Mouse (Mus musculus): ENCODE measurements at regions not wholly inside any gene's neighbourhood (a gene's known extent, or its start where the extent isn't known, plus 50 kb on each side); places are given as distances from the start of the nearest gene placed in this dataset.

DNA sequence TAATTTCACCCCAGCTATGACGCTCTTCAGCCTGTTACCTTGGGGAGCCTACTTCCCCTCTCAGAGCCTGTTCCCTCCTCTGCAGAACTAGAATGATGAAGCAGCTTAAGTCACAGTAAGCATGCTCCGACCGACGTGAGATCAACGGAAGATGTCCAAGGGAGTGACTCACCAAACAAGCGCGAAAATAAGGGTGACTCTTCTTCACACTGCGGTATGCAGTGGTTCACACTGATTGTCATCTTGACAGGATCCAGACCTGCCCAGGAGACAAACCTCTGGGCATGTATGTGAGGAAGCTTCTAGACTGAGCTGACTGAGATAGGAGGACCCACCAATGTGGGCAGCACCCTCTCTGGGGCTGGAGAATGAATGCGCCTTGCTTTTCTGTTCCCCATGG lies 116.3 kb upstream of the Tpm1 start:
- peak; percentile 75 for DNase-seq (ENCODE audit: low spot score)

DNA sequence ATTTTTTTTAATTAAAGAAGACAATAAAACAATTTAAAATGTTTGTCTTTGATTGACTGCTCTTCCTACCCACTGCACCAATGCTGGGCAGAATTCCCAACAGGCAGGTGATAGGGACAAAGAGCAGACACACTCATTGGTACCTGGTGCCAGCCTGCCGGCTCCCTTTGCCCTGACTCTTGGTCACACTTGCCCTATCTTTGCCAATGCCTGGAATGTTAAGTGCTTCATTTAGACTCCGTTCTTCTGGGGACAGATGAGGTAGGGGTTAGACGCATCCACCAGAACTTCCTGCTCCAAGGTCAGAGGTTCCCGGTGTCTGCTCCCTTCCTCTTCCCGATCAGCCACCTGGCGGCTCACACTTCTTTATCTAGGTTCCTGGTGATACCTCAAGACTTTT lies 114.5 kb upstream of the Tpm1 start:
- no peak for DNase-seq (ENCODE audit: low spot score)

DNA sequence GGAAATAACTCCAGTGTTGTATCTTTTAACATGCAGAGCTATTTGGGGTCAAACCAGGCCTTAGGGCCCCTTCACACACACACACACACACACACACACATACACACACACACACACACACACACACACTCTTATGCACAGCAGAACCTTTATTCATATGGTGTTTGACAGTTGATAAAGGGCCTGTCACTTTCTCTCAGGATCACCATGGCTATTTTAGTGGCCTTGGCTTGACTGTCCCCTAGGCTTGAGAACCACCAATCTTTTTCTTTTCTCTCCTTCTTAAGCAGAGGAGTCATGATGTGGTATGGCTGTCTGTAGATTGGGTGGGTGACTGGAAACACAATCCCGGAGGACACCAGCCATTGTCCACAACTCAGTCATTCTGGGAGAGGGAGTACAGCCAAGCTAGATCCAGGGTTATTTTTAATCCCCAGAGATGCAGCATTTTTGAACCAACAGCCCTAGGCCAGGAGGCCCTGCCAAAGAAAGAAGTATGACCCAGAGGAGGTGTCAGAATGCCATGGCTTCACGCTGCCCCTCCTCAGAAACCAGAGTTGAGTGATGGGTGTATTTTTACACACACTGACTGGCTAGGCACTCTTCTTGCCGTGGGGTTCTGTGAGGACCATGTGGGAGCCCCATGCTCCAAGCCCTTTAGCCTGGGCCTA lies 111.7 kb upstream of the Tpm1 start:
- DNase-seq (ENCODE audit: low spot score) = no peak

DNA sequence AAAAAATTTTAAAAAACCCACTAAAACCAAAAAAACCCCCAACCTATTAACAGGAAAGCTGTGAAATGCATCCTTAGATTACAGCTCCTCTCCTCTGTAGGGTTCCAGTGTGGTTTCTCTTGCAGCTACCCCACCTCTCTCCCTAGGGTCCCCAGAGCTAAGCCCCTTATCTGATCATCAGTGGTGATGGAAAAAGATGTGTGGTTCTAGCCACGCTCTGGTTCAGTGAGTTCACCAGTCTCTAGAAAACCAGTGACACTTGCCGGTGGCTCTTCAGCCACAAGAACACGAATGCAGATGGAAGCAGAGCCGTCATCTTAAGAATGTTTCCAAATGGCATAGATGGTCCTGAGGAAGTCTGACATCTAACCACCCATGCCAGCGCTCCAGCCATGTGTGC lies 111.1 kb upstream of the Tpm1 start:
- no peak for DNase-seq (ENCODE audit: low spot score)

DNA sequence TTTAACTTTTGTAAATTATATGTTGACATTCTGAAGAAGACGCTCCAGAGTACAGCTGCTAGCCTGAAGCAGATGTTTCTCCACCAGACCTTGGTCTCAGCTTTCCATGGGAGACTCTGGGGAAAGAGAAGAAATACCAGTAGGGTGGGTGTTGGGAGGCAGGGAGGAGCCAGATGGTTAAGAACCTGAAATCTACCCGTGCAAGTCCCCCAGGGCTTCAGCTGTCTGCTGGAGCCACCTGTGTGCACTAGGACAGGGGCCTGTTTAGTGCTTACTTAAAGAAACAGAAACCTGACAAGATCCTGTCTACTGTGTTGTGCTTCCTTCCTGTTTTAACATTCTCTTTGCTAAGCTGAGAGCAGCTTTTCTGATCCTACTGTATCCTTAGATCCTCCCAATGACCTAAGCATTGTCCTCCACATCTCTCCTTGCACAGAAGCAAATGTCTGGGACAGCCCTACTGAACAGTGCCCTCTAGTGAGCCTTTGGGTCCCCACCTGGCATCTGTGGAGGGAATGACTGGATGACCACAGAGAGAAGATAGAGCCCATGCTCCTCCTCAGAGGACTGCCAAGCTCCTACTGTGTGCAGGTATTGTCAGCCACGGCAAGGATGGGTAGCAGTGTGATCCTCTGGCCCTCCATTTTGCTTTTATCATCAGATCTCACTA lies 107.5 kb upstream of the Tpm1 start:
- peak; percentile 65 for DNase-seq (ENCODE audit: low spot score)

DNA sequence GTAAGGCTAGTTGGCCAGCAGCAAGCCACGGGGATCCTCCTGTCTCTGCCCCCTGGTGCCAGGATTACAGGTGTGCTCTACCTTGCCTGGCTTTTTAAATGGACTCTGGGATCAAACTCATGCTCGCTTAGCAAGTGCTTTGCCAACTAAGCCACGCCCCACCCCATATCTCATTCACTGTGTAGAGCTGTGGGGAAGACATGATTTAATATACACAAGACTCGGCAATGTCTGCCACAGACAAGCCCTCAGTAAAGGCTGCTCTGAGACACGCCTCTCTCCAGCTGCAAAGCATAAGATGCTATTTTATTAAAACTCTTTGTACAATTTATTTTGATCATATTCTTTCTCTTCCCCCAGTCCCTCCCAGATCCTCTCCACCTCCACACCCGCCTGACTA lies 104.9 kb upstream of the Tpm1 start:
- DNase-seq (ENCODE audit: low spot score) = no peak

DNA sequence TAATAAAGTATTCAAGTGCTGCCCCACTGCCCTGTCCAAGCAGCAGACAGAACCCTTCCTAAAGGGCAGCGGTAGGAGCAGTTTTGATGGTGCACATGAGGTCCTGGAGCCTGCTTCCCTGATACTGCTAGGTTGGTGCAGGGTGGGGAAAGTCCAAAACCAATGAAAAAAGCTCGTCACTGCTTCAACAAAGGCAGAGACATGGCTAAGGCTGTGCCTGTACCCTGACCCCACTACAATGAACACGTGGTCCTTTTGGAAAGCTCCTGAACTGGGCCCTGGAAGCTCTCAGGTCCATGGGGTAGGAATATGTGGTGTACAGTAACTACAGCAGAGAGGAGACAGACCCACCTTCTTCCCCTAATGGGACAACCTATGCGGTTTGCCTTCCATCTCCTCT lies 104.1 kb upstream of the Tpm1 start:
- DNase-seq (ENCODE audit: low spot score) = no peak

DNA sequence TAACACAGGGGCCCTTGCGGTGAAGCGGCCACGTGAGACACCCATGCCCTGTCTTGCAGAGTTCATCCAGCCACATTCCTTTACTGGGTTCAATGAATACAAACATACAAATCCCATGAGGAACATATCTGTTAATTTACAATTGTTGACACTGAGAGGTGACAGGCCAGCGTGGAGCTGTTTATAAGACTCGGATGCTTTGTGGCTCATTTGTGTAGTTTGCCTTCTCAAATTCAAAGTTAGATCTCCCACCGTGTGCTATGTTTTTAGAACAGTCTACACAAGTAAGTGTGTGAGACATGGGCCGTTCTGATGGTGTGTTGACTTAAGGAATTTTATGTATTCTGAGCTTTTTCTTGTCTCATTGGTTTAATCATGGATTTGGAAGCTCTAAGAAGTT lies 98.5 kb upstream of the Tpm1 start:
- DNase-seq (ENCODE audit: low spot score) = no peak

DNA sequence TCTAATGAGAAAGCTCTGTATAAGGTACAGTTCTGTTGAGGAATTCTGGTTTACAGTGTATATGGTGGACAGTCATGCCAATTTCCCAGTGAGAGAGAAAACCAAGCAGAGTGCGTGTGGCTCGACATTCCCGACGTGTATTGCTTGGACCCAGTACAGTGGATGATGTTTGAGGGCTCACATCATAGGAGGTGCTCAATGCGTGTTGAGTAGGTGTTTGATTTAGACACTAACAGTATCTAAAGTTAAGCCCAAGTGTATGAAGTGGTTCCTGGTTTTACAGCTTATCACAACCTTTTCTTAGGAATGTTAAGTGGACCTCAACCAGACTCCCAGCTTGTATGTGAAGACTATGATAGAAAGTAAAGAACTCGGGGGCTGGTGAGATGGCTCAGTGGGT lies 96.2 kb upstream of the Tpm1 start:
- no peak for DNase-seq (ENCODE audit: low spot score)

DNA sequence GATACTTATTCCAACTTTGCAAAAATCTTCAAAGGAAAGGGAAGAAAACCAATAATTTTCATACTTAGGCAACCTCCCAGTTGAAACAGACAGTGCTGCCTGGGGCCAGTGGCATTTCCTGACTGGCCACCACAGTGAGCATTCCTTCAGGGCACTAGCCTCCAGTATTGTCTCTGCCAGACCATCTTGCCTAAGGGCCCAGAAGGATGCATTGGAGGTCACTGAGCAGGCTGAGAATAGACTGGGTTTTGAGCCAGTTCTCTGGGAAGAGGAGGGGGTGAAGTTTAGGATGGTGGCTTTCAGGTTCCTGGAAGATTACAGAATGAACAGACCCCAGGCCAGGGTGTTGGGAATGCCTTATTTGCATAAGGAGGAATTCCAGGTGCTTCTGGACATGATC lies 95.3 kb upstream of the Tpm1 start:
- no peak for DNase-seq (ENCODE audit: low spot score)

DNA sequence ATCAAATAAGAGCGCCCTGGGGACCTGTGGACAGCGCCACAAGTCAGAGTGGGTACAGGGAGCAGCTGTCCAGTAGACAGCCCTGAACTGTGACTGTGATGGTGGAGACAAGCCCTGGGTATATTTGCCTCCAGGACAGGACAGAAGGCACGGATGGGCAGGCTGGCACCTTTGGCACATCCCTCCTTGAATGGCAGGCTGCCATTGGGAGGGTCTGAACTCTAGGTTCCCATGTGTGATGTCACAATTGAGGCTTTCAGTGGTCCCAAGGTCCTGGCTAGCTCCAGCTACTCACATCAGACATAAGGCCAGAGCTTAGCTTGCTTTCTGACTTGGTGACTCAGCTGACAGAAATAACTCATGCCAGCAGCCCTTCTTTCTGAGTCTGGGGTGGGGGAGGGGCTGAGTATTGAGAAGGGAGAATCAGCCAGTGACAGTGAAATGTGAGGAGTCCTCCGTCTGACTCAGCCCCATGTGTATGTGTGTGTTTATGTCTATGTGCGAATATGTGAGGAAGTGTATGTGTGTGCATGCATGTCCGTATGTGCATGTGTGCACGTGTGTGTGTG lies 91.2 kb upstream of the Tpm1 start:
- DNase-seq (ENCODE audit: low spot score) = peak; percentile 77

DNA sequence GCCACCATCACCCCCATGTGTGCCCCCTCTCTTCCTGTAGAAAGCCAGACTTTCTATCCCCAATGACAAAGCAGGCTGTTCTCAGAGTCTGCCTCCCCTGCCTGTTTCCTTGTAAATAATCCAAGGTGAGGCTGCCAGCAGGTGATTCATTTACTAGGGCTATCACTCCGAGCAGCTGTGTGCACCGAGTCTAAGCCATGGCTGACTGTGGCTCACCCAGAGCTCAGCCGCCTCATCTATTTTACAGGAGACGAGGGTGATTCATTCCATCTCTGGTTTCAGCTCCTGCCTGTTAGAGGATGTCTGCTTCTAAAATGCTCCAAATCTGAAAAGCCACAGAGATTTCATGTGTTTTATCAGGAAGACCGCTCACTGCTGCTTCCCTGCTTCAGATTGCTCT lies 88.5 kb upstream of the Tpm1 start:
- DNase-seq (ENCODE audit: low spot score) = peak; percentile 52

DNA sequence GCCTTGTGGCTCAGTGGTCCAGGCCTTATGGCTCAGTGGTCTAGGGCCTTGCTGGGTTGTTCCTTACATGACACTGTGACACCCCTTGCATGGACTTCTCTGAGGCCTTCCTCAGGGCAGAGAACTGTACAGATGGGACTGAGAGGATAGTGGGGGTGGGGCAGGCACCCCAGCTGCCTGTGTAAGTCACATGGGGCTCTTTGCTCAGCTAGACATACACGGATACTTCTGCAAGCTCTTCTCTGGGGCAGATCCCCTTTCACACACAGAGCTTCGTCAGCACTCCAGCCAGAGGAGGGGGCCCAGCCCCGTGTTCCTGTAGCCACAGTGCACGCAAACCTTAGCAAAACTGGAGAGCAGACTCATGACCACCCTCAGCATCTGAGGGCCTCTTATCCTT lies 87.9 kb upstream of the Tpm1 start:
- no peak for DNase-seq (ENCODE audit: low spot score)

DNA sequence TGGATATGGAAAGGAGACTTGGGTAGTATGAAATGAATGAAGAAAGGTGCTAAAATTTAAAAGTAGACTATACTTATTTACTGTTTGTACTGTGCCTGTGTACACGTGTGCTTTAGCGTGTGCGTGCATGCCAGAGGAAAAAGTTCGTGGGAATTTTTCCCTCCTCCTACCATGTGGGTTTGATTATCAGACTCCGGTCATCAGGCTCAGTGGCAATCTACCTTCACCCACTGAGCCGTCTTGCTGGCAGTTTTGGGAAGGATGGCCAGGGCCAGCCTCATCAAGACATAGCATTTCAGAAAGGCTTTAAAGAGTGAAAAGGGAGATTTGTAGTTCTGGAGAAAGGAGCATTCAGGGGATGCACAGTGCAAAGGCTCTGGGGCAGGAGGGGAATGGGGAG lies 87.0 kb upstream of the Tpm1 start:
- DNase-seq (ENCODE audit: low spot score) = no peak

DNA sequence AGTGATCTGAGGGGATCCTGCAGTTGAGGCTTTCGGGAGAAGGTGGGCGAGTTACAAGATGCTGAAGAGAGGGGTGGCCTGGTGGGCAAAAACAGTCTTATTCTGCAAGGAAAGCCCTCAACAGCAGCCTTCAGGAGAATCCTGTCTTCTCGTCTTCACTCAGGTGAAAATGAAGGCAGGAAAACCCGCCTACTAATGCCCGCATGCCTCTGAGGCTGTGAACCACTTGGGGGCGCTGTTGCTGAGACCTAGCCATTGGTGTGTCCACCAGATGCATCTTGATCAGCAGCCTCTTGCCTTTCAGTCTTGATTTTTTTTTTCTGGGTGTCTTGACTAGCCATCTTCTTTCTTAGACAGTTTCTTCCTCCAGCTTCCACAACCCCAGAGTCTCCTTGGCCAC lies 85.2 kb upstream of the Tpm1 start:
- DNase-seq (ENCODE audit: low spot score) = no peak

DNA sequence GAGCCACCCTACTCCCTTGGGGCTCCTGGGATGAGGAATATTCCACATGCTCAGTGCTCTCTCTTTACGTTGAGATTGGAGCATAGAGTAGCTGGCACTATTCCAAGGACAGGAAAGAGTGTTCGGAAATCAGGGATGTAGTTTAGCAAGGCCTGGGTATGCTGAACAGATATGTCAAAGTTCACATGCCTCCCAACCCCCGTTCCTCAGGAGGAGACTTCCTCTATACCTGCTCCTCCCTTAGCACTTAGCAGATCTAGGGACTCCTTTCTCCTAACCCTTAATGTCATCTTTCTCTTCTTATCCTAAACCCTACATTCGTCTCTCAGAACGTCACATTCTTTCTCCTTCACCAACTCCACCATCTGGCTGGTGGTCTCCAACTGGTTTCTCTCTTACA lies 83.2 kb upstream of the Tpm1 start:
- DNase-seq (ENCODE audit: low spot score) = no peak

DNA sequence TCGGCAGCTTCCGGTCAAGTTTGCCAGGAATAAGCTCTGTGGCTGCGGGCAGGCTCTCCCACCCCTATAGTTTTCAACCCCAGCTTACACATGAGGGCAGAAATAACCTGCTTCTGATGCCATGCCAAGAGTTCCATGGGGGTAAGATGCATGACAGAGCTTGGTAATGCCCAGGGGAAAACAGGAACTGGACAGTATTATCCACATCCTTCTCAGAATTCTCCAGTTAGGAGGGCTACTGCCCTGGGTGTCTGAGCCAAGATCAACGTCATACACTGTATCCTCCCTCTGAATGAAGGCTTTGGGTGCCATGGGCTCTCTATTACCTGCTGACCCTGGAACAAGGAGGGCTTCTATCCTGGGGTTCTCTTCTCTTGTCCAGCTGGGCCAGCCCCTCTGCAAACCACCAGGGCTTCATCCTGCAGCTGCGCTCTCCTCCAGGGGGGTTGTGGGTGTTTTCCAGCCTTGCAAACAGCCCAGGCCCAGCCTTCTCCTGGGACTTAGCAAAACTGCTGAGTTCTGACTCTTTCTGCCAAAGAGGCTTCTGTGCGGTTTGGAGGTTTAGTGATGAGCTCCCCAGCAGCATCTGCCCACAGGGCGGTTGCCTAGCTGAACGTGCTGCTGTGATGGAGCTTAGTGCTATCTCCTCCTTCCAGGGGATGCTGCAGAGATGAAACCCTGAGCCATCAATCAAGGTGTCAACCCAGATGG lies 81.7 kb upstream of the Tpm1 start:
- DNase-seq (ENCODE audit: low spot score) = no peak

DNA sequence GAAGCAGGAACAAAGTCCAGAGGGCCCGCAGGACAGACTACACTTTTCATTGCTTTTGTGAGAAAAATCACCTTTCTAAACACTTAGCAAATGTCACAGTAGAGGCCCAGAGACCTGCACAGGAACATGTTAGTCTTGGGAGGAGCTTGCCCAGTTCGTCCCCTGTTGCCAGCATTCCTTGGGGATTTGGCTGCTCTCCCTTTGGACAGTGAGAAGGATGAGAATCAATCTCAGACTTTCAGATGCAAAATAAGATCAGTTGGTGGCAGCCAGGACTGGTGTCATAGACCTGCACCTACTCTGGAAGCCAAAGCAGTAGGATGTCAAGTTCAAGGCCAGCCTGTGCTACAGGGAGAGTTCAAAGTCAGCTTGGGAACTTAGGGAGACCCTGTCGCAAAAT lies 80.7 kb upstream of the Tpm1 start:
- no peak for DNase-seq (ENCODE audit: low spot score)

DNA sequence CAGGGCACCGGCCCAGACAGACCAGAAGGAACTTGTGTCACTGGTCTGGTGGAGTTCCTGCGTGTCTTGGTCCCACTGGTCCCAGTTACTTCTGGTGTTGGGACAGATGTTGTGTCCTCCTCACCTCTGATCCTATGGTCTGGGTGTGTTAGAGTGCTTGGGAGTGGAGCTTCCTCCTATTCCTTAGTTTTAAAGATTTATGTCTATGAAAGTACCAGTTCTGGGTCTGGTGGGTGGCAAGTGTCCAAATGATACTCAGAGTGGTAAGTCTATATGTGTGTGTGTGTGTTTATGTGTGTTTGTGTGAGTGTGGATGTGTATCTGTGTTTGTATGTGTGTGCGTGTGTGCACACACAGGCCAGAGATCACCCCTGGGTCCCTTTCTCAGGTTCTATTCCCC lies 79.9 kb upstream of the Tpm1 start:
- no peak for DNase-seq (ENCODE audit: low spot score)

DNA sequence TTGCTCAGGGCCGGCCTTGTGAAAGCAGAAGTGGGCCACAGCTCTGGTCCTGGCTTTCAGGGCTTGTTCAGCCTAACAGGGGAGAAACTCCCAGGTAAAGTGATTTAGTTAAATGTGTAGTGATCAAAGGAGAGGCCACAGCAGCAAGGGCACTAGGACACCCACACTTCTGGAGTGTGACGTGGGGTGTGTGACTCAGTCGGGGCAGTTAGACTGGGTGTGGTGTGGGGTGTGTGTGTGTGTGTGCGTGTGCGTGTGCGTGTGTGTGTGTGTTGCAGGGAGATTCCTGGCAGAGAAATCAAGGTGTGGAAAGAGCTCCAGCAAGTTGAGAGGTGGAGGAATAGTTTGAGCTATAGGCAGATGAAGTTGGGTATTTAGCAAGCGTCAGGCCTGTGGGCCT lies 72.5 kb upstream of the Tpm1 start:
- no peak for DNase-seq (ENCODE audit: low spot score)

DNA sequence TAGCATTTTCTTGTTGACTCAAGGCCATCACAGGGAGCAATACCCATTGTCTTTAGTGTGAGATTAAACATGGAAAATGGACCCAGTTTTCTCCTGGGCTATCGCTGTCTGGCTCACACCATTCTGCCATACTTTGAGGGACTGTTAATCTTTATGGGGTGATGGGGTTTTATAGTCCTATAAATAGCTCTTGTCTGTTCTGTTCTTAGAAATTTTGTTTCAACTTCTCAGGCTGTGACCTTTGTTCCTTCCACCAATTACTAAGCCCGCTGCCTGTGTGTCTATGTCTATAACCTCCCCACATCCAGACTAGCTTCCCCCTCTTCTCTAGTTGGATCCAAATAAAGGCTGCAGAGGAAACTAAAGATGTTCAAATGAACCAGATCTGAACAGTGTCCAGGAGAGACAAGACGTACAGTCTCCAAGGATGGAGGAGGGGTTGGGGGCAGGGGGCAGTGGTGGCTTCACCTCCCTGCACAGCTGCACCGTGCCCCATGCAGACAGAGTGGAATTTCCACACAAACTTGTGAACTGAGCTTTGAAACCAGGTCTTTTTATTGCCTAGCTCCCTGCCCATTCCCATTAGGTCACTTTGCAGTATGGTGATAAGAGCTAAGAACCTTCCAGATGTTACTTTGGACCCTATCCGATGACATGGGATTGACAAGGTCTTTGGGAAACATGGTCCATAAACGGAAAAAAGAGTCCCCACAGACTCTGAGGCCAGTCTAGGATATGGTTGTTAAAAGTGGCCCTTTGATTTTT lies 69.9 kb upstream of the Tpm1 start:
- no peak for DNase-seq (ENCODE audit: low spot score)

DNA sequence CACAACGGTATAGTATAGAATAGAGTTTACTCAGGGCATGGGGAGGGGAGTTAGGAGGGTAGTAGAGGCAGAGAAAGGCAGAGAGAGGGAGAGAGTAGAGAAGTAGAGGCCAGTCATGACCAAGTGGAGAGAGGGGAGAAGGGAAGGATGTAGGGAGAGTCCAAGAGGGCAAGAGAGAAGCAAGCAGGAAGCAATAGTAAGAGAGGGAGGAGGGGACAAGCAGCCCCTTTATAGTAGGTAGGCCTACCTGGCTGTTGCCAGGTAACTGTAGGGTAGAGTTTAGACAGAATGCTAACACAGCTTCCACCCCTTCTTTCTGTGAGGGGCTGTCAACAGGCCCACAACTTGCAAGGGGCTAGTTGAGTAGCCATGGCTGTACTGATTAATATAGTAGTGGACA lies 69.2 kb upstream of the Tpm1 start:
- DNase-seq (ENCODE audit: low spot score) = no peak

DNA sequence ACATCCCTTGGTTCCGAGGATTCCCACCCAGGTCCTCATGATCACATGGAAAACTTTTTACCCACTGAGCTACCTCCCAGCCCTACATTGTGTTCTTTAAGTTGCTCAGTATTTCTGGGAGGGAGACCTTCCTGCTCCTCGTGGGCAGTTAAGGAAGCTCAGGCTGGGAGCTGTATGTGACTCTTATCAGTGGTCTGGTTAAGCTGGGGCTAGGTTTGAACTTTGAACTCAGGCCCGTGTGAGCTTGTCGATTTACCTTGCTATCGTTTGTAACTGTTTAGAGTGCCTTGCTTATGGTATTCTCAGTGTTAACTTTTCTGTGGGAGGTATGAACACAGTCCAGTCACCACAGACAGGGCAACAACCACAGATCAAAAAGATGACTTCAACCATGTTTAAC lies 68.4 kb upstream of the Tpm1 start:
- no peak for DNase-seq (ENCODE audit: low spot score)
